Mouse (Mus musculus) megakaryocyte, embryonic 14.5 days (primary cell): ENCODE data around the gene Zfp207.

ENCODE experiments used
- FLI1 ChIP-seq: IDR thresholded peaks from 2 replicates; pipeline ENCODE4 v1.6.1; 2012; ENCODE audit warnings: low read length, inconsistent platforms, mixed read lengths
- GATA1 ChIP-seq: IDR thresholded peaks from 3 replicates; pipeline ENCODE4 v1.6.1; 2012; ENCODE audit warnings: mixed read lengths, low read length, inconsistent platforms, borderline replicate concordance

GRCm38 (mm10) chr11:80396617-80397016, 13.5 kb downstream of the Zfp207 start:
- TF ChIP-seq GATA1 = no peak
- TF ChIP-seq FLI1 = no peak
